Mouse (Mus musculus) bone marrow macrophage, adult 2 months (primary cell): ENCODE results near the gene Tedc1.

Experiments used
- CTCF ChIP-seq: IDR thresholded peaks from 2 replicates; pipeline ENCODE4 v1.5.1; 2012; ENCODE audit warnings: low read depth, mild to moderate bottlenecking, low read length, moderate library complexity
- POLR2A ChIP-seq: IDR thresholded peaks from 2 replicates; pipeline ENCODE4 v1.6.1; 2012; ENCODE audit warnings: mild to moderate bottlenecking, low read depth, low read length, borderline replicate concordance

GRCm38 (mm10) chr12:113130732-113131131 is 25.5 kb upstream of the Tedc1 start:
- TF ChIP-seq POLR2A (no peak), CTCF (no peak)
